Mouse (Mus musculus) lung, postnatal 25 days (tissue): Measurements from ENCODE around the gene Nfic.

ENCODE experiments used
- DNase-seq: peaks from one replicate; pipeline ENCODE4 v3.0.0; 2022; ENCODE audit warnings: low spot score

Gene Nfic

DNA sequence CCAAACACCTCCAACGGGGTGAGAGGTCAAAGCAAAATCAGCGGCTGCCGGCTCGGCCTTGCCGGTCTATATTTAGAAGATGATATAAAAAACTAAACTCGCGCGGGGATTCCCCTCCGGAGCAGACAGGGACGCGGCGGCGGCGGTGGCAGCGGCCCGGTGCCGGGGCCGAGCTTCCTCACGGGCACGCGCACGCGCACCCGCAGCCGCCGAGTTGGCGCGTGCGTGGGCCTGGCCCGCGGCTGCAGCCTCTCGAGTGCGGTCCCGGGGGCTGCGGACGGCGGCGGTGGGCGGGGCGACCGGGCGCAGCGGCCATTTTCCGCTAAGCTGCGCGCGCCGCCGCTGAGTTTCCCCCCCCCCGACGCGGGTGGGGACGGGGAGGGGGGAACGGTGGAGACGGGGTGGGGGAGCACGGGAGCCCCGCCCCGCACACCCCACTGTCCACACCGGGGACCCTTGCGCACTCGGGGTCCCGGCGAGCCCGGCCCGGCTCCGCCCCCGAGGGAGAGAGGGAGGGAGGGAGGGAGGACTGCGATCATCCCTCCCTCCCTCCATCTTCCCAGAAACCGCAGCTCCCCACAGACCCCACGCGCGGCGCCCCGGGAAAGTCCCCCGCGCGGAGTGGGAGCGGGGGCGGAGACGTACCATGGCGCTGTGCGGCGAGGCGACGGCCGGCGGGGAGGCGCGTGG, 25.1 kb downstream of the Nfic start:
- DNase-seq: peak; percentile 78

DNA sequence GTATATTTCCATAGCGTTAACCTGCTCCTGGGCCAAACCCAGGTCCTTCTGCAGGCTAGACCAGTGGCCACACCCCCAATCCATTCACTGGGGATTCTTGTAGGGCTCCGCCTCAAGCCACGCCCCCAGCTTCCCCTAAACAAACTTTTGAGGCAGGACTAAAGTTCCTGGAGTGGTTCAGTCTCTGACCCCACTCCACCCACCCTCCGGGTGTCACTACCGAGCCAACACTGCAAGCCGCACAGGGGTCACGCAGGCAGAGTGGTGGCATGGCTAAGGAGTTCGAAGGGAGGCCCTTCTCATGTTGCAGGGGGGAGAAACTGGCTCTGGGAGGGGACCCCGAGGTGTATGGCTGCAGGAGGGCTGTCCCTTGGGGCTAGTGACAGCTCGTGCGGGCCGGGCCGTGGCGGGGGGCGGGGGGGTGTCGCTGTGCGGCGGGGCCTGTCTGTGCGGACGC, 25.8 kb downstream of the Nfic start:
- DNase-seq: peak; percentile 95

DNA sequence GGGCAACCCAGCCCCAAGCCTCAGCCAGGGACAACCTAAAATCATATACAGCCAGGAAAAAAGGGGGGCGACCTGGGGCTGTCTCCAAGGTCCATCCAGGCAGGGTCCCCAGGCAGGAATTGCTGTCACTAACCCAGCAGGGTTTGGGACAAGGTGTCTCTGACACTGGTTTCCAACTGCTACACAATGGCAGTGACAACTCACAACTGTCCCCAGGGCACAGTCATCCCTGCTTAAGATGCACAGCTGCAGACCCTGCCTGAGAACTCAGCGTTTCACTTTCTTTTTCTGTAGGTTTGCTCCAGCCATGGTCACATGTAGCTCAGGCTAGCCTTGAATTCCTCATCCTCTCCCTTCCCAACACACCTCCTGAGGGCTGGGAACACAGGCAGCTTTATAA, 26.3 kb downstream of the Nfic start:
- DNase-seq: no peak

DNA sequence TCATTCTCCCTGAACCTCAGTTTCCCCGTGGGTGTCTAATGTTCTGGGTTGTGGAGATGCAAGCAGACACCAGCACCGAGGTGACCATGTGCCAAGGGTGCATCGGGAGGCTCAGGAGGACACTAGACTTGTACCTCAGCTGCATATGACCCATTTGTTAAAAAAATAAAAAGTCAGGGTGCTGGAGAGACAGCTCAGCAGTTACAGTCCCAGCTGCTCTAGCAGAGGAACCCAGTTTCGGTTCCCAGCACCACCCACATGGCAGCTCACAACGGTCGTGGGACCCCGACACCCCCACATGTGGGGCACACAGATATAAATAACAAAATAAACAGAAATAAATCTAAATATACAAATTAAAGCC, 26.9 kb downstream of the Nfic start:
- DNase-seq: no peak

DNA sequence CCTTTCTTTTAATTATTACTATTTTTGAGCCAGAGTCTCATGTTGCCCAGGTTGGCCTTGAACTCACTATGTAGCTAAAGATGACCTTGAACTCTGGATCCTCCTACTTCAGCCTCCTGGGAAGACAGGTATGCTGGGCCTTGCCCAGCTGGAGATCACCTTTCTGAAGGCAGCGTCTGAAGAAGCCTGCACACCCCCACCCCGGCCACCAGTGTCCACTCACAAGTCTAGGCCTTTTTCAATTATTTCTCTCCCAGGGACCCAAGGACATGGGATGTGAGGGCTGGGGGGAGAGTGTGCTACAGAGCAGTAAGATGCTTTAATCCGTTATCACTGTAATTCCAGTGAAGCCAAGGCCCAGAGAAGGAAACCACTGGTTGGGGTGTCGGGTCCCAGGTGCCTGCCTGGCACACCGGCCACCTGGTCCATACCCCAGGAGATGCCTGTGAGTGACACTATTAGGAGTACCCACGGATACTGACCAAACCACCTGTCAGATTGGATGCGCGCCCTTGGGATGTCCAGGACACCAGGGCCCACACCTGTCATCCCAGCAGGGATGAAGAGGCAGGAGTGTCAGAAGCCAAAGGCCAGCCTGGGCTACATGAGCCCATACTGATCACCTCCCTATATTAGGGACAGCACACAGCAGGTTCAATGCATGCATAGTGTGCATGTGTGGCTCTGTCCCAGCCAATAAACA, 27.5 kb downstream of the Nfic start:
- DNase-seq: no peak

DNA sequence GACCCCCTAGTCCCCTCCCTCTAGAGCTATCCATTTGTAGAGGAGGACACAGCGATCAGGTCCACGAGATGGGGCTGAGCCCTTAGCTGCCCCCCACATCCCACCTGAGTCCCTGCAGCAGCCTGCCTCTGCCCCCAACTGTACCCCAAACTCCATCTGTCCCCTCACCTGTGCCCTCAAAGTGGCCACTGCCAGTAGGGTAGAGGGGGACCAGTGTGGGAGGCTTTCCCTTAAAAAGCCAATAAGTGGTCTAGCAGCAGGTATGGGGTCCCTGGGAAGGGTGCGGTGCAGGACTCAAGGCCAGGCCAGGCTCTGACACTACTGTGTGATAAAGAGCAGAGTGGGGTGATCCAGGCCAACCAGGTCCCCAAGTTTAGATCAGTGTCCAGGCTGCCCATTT, 28.1 kb downstream of the Nfic start:
- DNase-seq: no peak

DNA sequence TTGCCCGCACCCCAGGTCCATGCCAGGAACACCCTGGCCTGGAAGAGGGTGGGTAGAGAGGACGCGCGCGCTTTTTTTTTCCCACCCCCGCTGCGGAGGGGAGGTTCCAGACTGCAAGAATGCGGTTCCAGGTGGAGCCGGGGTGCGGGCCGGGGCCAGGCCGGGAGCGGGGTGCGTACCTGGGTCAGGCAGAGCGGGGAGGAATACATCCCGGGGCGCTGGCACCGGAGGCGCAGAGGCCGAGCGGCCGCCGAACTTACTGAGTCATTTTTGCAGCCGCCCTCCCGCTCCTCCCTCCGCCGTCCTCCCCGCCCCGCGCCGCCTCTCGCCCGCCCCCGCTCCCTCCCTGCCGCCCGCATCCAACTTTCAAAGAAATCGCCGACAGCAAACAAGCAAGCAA, 28.5 kb downstream of the Nfic start:
- peak; percentile 60 for DNase-seq

DNA sequence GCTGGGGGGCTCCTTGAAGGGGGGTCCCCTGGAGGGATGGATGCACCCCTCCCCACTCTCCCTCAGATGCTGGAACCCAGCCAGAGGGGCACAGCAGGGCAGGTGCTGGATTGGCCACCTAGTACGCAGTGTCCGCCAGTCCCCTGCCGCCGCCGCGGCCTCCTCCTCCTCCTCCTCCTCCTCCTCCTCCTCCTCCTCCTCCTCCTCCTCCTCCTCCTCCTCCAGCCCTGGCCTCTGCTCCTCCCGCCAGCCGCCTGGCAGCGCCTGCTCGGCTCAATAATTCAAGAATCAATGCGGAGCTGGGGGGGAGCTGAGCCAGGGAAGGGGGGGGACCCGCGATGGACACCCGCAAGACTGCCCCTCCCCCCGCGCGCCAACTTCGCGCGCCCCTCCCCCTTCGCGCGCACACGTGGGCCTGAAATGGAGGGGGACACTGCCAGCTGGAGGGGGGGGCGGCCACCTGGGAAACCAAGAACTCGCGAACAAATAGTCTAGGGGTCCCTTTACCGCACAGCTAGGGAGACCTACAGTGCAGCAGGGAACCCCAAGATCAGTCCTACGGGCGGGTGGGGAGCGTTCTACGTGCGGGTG, 29.3 kb downstream of the Nfic start:
- no peak for DNase-seq

DNA sequence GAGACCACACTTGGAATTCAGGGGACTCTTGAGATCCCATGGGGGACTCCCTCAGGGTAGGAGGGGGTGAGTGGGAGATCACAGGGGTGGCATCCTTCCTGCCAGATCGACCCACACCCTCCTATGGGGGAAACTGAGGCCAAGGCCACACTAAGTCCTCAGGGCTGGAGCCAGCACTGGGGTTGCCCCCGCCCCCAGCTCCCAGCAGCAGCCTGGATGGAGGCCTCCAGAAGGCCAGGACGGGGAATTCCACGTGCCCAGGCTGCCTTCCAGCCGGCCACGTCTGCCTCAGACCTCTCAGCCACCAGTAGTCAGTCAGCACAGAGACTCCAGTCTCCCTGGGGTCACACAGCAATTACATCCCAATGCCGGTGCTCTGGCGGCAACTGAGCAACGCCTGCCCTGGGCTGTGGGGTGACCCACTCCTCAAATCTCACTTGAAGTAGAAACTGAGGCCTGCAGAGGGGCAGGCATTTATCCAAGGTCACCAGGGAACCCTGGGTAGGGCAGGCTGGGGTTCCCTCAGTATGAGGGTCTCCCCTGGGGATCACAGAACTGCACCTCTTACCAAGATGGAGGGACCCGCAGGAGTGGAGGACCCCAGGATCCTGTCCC, 30.1 kb downstream of the Nfic start:
- DNase-seq: no peak

DNA sequence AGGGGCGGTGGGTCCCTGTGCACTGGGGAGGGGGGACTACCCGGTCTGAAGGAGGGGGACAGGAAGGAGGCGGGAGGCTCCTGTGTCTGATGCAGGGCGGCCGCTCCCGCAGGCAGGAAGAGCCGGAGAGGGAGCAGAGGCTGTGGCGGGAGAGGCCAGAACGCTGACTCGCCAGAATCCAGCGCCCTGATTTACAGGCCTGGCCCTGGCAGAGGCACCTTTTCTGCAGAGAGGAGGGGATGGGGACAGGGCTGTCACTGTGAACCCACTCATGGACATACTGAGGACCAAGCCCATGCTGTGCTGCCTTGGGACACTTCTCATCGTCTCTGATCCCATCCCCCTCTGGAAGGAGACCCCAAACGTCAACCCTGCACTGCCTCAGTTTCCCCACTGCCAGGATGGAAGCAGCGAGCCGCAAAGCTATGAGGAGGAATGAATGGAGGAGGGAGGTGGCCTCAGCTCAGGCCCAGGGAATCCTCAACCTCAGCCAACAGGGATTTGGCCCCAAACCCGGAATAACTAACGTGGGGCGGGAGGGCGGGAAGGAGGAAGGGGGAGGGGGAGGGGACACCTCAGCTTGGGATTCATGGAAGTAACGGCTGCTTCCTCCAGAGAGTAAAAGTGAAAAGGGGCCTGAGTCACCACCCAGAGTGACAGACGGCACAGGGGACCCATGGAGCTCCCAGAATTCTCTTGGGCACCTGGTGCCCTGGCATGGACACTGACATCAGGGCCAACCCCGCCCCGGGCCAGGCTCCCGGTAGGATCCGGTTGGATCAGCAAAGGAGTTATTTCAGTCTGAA, 31.0 kb downstream of the Nfic start:
- DNase-seq: no peak

DNA sequence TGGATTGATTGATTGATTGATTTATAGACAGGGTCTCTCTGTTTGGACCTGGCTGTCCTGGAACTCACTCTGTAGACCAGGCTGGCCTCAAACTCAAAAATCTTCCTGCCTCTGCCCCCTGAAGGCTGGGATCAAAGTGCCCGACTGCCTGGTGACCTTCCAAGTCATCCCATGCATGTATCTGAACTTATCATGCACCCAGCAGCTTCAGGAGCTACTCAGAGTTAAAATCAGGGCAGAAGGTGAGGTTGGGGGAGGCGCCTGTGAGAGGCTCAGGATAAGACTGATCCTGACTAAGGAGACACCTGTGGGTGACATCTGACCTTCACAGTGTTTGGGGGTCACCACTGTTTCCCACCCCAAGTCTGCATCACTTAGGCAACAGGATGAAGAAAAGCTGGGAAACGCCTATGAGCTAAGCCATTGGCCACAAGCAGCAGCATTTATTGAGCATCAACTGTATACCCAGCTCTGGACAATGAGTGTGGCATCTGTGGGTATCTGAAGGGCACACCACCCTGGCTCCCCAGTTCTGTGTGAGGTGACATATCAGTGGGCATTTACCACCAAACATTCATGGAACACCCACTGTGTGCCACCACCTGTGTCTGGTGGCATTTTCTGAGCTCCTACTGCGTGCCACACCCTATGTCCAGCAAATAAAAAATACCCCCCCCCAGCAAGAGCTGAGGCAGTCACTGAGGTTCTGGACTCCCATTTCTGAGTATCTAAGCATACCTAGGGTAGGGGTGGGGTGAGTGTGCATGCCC, 31.8 kb downstream of the Nfic start:
- no peak for DNase-seq

DNA sequence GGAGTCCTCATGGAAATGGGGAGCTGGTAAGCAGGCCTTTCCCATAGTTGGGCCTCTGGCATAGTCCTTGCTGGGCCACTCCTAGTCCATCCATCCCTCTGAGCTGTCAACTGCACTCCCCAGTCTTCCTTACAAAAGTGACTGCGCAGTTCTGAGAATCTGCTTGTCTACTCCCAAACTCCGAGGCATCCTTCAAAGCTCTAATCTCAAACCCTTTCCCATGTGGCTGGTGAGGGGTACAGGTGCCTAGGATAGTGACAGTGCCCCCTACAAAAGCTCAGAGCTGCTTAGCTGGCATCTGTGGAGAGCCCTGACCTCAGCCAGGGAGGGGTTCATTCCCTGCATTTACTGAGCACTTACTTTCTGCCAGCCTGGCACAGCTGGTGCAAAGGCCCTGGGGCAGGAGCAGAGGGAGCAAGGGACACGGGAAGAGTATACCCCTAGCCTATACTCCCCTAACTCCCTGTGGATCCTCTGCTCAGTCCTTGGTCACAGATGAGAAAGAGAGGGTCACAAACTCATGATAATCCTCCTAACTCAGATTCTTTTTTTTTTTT, 32.7 kb downstream of the Nfic start:
- no peak for DNase-seq

DNA sequence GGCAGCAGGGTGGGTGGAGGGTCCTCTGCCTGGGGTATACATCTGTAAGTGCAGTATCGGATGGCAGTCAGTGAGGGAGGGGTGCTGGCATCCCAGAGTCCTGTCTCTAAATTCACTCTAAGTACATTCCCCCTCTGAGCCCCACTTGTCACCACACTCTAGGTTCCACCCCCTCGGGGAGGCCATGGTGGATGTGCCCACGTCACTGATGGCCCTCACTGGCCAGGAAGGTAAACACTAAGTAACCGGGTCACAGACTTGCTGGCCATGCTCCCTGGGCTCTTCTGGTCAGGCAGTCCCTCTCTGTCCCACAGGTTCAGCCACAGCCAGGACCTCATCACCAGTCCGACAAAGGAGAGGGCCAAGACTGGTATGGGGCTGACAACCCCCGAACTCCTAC, 33.2 kb downstream of the Nfic start:
- DNase-seq: no peak

DNA sequence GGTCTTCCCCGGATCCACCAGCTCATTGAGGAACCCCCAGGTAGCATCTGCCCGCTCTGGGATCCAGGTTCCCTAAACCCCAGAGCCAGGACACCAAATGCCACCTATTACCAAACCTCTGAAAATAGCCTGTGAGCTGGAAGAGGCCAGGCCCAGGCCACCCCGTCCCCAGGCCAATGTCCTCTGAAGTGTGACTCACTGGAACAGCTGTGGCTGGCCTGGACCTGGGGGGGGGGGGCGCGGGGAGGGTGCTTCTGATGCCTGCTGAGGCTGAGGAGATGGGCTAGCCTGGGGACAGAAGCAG, 33.7 kb downstream of the Nfic start:
- no peak for DNase-seq

DNA sequence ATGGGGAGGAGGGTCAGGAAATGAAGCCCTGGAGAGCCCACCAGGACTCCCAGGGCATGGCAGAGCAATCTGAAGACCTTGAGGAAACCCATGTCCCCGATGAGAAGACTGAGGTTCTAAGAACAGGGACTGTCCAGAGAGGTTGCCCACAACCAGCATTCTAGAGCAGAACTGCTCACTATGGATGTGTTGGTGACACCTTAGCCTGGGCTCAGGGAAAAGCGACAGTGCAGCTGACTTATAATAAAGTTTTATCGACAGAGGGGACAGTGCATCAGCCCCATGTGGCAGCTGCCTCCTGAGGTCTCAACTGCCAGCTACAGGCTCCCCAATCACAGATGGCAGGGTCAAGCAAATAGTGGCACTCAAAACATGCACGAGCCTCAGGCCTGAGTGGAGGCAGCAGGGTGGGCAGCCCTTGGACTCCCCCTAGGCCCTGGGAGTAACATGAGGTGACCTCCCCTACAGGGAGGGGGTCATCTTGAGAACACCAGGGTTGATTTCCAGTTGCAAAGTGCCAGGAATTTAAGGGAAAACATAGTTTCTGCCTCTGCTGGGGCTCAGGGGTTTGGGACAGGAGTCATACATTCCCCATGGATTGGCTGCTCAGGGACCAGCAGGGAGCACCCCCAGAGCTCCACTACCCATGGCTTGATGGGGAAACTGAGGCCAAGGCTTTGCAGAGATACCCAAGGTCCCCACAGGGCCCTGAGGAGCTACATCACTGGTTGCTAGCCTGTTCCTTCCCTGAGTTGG, 34.2 kb downstream of the Nfic start:
- DNase-seq: no peak

DNA sequence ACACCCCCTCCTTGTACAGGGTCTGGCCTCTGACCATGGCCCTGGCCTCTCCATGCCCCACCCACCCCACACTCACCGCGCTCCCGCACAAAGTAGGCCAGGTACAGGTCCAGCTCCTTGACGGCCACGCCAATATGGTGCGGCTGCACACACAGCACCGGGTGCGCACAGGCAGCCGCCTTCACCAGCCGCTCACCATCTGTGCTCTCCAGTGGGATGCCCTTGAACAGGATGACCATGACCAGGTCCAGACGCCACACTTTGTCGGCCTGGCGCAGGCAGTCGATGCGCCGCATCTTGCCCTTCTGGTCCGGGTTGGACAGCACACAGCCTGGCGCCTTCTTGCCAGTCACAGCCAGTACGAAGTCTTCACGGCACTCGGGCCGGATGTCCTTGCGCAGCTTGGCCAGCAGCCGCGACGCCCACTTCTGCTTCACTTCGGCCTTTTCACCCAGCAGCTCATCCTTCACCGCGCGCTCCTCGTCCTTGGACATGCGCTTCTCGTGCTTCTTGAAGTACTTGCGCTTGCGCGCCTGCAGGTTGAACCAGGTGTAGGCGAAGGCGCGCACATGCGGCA, 35.2 kb downstream of the Nfic start:
- DNase-seq: no peak

DNA sequence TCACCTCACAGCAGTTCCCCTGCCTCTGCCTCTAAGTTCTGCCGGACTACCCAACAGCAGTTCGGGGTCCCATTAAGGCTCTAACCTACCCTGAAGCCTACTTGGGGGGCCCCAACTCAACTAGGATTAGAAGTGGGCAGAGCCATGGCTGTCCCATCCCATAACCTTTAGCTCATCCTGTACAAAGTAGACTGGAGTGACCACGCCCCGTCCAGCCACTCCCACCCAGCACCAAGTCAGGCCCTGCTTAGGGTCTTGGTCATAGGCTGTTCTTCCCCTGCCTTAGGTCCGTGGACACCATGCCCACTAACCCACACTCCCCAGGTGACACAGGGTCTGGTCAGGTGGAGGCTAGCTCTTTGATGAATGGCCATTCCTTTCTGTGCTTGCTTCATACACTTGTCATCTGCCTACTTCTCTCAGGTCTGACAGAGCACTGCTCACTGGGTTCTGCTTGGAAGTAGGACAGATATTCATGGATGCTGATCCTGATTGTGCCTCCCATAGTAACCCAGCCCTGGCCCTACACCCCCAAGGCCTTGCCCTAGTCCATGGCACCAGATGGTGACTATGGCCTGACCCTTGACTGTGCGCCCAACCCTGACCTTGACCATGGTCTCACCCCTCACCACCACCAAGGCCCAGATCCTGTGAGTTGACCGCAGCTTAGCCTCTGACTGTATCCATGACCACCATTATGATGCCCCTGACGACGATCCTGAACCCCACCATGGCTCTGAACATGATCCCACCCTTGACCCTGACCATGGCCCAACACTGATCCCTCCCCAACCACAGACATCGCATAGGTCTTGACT, 36.1 kb downstream of the Nfic start:
- DNase-seq: no peak

DNA sequence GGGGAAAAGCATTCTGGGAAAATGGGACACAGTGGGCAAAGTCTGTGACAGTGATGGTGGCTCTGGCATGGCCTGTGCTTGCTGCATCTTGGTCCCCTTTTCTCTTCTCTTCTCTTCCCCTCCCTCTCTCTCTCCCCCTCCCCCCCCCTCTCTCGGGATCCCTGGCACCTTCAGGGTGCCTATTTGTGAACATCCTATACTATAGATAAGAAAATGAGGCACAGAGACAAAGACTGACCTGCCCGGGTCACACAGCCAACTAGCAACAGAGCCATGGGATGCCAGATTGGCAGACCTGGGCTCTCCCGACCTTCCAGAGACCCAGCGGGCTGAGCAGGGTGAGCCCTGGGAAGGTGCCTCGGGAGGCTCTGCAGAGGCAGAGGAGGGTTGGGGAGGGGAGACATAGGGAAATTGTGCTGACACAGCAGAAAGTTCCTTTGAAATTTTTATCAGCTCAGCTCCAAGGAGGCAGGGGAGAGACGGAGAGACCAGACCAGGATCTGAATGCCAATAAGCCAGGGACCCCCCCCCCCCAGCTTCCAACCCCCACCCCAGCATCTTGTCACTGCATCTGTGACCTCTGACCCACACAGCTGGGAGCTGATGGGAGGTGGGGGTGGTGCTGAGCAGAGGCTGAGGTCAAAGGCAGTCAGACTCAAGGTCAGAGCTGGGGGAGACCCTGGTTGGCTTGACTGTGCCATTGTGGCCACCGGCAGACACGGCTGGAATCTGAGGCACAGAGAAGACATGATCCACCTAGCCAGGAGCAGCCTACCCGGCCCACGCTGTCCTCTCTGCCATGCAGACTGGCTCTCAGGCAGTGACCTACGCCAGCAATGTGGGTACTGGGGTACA, 37.0 kb downstream of the Nfic start:
- no peak for DNase-seq
